Mouse (Mus musculus) small intestine, adult 2 months (tissue): Measurements from ENCODE around the gene Tex22.

Experiments
- CTCF ChIP-seq: fragments of 200-500 bp; IDR thresholded peaks from 2 replicates; pipeline ENCODE4 v1.5.1; 2012; ENCODE audit warnings: low read depth, mild to moderate bottlenecking, control low read depth, inconsistent platforms, low read length, moderate library complexity, mixed read lengths; ENCODE audit not compliant: insufficient replicate concordance, insufficient read length; ENCODE audit errors: extremely low read depth
- POLR2A ChIP-seq: fragments of 200-500 bp; IDR thresholded peaks from 2 replicates; pipeline ENCODE4 v1.6.1; 2012; ENCODE audit warnings: low read depth, mild to moderate bottlenecking, control low read depth, inconsistent platforms, low read length, moderate library complexity

DNA sequence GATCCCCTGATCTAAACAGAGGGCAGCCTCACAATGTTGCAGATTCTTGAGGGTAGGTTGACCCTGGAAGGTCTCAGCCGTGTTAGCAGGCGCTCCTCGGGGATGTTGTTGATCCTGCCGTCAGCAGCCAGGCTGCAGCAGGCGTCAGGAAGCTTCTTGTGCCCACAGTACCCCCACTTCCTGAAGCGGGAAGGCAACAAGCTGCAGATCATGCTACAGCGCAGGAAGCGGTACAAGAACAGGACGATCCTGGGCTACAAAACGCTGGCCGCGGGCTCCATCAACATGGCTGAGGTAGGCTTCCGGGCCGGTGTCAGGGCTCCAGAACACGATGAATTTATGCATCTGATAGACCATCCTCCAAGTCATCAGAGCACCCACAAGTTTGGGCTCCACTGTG, 27.4 kb upstream of the Tex22 start:
- TF ChIP-seq POLR2A = no peak
- TF ChIP-seq CTCF = no peak
